Mouse (Mus musculus): ENCODE measurements around the gene Ermard. TPM values are rescaled to one million over a fixed set of nuclear protein-coding genes. Genes with fewer than 3 reads are reported as not detected.
"Not testable (repeated sequence)": the region's sequence is repeated elsewhere in the genome, so short reads cannot be mapped to it uniquely, and the experiment has no call there.

Ermard gene
- 69.2 and 85.6 TPM in 2 replicates for polyA plus RNA-seq (2015; fragmentation: Nextera tagmentation; extraction: Ambion mirVana)

DNA sequence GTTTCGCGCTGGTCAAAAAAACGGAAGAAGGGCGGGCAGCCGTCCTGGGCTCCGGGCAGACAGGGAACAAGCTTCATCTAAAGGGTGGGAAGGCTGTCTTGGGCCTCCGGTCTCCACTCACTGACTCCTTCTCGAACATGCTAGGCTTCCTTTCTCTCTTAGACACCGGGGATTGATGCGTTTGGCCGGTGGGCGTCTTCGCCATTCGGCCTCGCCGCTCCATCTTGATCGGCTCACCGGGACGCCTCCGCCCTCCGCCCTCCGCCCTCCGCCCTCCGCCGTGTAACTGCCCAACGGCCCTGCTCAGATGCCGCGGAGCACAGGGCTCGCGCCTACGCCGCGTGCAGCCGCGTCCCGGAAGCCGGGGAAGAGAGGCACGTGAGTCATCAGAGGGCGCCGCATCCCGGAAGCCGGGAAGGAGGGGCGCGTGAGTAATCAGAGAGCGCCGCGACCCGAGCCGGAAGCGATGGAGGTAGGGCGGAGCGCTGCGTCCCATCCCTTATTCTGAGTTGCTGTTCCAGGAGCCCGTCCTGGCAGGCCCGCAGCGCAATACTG lies at the start of gene Ermard, which contains the start of the genes Tcte3 and Gm3448:
Ermard (plus strand) TSS at position 34 of the 555 bp plus-strand sequence.
Tcte3 (minus strand) TSS at position 314 of the 555 bp plus-strand sequence.
Gm3448 (minus strand) TSS at position 363 of the 555 bp plus-strand sequence.
- H3K27ac ChIP-seq, H3K4me2 ChIP-seq, H3K36me3 ChIP-seq, H3K9me3 ChIP-seq, H3K27me3 ChIP-seq, H3K4me1 ChIP-seq, H3K9ac ChIP-seq: not testable (repeated sequence)
- peak; percentile 98 for ATAC-seq (ENCODE audit: borderline replicate concordance, extremely low read depth, low FRiP score, low TSS enrichment)
- WGBS = 10% methylated on average over 2 of the region's 56 CpGs
- H3K4me3 ChIP-seq = 0 out of 2 replicates have a peak within 1 kb of the TSS, but pooled peaks have one; percentile 24

DNA sequence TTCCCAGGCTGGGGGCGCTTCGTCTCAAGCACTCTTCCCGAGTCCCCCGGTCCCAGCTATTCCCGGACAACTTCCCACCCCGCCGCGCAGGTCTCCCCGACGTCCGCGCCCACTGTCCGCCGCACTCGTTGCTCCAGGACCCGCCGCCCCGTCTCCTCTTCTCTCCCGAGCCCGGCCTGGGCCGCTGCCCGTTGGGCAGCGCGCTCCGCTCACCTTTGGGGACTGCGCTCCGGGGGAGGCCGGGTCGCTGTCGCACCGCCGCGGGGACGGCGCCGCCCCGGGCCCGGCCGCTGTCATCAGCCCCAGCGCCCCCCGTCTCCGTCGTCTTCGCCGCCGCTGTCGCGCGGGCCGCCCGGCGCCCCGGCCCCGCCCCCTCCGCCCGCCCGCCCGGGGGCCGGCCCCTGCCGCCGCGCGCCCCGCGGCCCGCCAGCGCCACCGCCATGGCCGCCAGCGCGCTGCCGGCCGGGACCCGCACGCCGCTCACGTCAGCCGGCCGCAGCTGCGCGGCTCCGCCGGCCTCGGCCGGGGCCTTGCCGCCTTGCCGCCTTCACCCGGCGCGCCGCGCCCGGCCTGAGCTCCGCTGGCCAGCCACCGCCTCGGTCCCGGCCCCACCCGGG lies 48.4 kb upstream of the Ermard start:
- H3K27ac ChIP-seq = not testable (repeated sequence)
- WGBS = no CpG with 5 or more reads among the region's 98 CpGs

DNA sequence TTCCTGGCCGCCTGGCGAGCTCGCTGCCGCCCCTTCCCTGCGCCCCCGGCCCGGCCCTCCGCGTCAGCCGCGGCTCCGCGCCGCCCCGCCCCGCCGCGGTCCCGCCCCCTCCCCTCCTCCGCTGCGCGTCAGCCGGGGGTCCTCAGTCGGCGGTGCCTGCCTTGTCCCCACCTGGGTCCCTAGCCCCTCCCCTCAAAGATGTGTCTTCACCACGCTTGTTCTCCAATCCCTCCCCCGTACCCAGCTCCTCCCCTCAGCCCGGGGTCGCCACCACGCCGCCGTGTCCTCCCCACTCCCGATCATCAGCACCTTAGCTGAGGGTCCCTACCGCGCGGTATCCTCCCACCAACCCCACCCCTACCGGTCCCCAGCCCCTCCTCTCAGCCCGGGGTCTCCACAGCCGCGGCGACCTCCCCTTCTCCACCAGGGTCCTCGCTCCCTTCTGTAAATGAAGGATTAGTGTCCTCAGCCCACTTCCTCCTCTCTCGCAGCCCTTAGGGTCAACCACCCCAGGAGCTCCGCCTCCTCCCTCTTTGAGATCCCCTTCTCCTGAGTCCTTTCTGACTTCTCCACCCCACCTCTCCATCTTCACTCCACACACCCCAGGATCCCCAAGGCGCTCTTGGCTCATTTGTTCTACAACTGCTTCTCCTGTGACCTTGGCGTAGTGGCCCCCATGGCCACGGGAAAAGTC lies 47.7 kb upstream of the Ermard start:
- not testable (repeated sequence) for H3K9ac ChIP-seq, H3K36me3 ChIP-seq, H3K27ac ChIP-seq, H3K4me1 ChIP-seq, H3K27me3 ChIP-seq, H3K9me3 ChIP-seq, H3K4me2 ChIP-seq, H3K4me3 ChIP-seq
- no CpG with 5 or more reads among the region's 47 CpGs for WGBS
- ATAC-seq (ENCODE audit: borderline replicate concordance, extremely low read depth, low FRiP score, low TSS enrichment) = peak; percentile 89

More for the DNA sequence above, 48.4 kb upstream of the Ermard start:
- H3K4me2 ChIP-seq, H3K27me3 ChIP-seq, H3K36me3 ChIP-seq, H3K9me3 ChIP-seq, H3K4me3 ChIP-seq, H3K9ac ChIP-seq, H3K4me1 ChIP-seq: not testable (repeated sequence)
- ATAC-seq (ENCODE audit: borderline replicate concordance, extremely low read depth, low FRiP score, low TSS enrichment) = peak; percentile 83

DNA sequence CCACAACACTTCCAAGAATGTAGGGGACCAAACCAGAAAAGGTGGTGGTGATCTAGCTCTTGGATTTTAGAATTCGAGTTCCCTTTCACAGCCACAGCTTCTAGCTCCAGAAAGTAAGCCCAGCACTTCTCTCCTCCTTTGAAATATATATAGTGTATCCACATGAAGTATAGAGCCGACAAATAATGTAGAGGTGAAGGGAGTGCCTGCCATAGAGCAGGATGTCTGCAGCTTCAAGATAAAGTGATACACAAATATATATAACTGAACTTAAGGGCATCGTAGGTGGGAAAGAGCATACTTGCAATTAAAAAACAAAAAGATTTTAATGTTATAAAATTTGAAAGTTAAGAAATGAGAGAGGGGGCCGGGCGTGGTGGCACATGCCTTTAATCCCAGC lies 46.9 kb upstream of the Ermard start:
- no CpG with 5 or more reads among the region's 5 CpGs for WGBS
- H3K4me2 ChIP-seq; H3K4me1 ChIP-seq; H3K9ac ChIP-seq; H3K27ac ChIP-seq; H3K36me3 ChIP-seq; H3K27me3 ChIP-seq; ATAC-seq (ENCODE audit: borderline replicate concordance, extremely low read depth, low FRiP score, low TSS enrichment); H3K9me3 ChIP-seq; H3K4me3 ChIP-seq: not testable (repeated sequence)

DNA sequence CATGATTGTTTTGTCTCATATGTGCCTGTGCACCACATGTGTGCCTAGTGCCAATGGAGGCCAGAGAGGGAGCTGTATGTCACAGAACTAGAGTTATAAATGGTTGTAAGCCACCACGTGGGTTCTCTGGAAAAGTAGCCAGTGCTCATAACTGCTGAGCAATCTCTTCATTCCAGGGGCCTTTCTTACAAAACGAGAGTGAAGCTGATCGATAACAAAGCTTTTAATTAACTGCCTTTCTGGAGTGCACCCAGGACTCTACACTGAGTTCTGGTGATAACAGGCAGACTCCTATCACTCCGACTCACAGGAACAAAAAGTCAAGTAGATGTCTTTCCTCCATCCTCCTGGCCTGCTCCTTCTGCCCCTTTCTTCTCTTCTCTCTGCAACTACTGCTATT lies 41.0 kb upstream of the Ermard start:
- not testable (repeated sequence) for H3K4me1 ChIP-seq; H3K36me3 ChIP-seq; H3K27ac ChIP-seq; H3K4me3 ChIP-seq; H3K27me3 ChIP-seq; H3K4me2 ChIP-seq; H3K9me3 ChIP-seq; H3K9ac ChIP-seq; ATAC-seq (ENCODE audit: borderline replicate concordance, extremely low read depth, low FRiP score, low TSS enrichment)
- WGBS = no CpG with 5 or more reads among the region's 4 CpGs

DNA sequence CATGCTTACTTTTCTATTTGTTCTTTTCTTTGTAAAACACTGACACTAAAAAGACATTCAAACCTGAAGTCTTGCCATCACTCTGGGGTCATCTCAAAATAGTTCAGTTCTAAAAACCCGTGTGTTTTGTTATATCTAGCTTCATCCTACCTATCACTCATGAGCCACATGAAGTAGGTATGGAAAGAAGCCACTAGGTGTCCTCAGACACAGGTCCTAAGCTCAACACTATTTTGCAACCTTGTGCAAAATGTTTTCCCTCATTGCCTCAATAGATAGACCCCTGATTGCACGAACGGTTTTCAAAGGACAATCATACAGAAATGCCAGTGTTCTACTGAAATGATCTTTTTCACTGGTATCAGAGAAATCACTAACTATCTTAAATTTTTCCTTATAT lies 31.9 kb upstream of the Ermard start:
- WGBS = no CpG with 5 or more reads among the region's 3 CpGs
- H3K27ac ChIP-seq; H3K4me2 ChIP-seq; H3K4me3 ChIP-seq; H3K9me3 ChIP-seq; H3K9ac ChIP-seq; H3K27me3 ChIP-seq; ATAC-seq (ENCODE audit: borderline replicate concordance, extremely low read depth, low FRiP score, low TSS enrichment); H3K36me3 ChIP-seq; H3K4me1 ChIP-seq: not testable (repeated sequence)

DNA sequence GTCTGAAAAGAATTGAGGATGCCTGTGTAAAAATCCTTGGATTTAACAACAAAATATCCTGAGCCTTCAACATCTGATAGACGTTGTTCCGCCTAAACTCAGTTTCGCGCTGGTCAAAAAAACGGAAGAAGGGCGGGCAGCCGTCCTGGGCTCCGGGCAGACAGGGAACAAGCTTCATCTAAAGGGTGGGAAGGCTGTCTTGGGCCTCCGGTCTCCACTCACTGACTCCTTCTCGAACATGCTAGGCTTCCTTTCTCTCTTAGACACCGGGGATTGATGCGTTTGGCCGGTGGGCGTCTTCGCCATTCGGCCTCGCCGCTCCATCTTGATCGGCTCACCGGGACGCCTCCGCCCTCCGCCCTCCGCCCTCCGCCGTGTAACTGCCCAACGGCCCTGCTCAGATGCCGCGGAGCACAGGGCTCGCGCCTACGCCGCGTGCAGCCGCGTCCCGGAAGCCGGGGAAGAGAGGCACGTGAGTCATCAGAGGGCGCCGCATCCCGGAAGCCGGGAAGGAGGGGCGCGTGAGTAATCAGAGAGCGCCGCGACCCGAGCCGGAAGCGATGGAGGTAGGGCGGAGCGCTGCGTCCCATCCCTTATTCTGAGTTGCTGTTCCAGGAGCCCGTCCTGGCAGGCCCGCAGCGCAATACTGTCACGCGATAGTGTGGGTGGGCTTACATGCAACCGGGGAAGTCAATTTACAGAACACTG lies 31.1 kb upstream of the Ermard start, which contains the start of gene Gm3435:
Gm3435 (plus strand) TSS at position 471 of the 708 bp plus-strand sequence.
- H3K27me3 ChIP-seq, H3K9me3 ChIP-seq, H3K4me1 ChIP-seq, H3K4me3 ChIP-seq, H3K36me3 ChIP-seq, H3K4me2 ChIP-seq, H3K27ac ChIP-seq, H3K9ac ChIP-seq: not testable (repeated sequence)
- ATAC-seq (ENCODE audit: borderline replicate concordance, extremely low read depth, low FRiP score, low TSS enrichment) = peak; percentile 97
- no CpG with 5 or more reads among the region's 60 CpGs for WGBS

DNA sequence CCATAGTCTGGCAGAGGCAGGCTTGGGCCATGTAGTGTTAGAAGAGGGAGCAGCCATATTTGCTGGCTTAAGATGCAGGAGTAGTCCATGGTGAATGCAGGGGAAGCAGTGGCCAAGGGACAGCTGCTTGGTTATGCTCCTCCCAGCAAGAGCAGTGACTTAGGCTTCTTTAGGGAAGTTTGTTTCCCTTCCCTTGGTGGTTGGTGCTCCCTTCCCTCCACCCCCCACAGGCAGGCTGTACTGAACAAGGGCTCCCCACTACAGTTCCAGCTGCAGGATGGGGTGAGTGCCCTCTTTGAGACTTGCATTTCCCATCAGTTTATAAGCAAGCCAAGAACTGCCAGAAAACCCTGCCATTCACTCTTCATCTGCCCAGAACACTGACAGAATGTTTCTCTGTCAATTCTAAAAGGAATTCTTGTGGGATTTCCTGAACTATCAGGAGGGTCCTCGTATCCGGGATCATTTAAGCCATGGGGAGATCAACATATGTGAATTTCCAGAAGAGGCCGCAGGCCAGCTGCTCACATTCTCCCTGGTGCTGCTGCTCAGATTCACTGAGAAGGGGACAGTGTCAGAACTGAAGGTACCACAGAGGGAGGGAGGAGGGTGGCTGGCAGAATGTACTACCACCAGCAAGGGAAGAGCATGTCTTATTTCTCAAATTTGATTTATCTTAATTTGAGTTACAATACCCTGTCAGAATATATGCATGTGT lies 19.3 kb upstream of the Ermard start:
- not testable (repeated sequence) for H3K9ac ChIP-seq; H3K27me3 ChIP-seq; H3K9me3 ChIP-seq; H3K4me1 ChIP-seq; H3K4me3 ChIP-seq; ATAC-seq (ENCODE audit: borderline replicate concordance, extremely low read depth, low FRiP score, low TSS enrichment); H3K36me3 ChIP-seq
- 89% methylated on average over 3 of the region's 3 CpGs for WGBS
- 0 out of 2 replicates have a peak overlapping the region, but pooled peaks have one; percentile 20 for H3K4me2 ChIP-seq
- 0 out of 2 replicates have a peak overlapping the region, but pooled peaks have one; percentile 24 for H3K27ac ChIP-seq

DNA sequence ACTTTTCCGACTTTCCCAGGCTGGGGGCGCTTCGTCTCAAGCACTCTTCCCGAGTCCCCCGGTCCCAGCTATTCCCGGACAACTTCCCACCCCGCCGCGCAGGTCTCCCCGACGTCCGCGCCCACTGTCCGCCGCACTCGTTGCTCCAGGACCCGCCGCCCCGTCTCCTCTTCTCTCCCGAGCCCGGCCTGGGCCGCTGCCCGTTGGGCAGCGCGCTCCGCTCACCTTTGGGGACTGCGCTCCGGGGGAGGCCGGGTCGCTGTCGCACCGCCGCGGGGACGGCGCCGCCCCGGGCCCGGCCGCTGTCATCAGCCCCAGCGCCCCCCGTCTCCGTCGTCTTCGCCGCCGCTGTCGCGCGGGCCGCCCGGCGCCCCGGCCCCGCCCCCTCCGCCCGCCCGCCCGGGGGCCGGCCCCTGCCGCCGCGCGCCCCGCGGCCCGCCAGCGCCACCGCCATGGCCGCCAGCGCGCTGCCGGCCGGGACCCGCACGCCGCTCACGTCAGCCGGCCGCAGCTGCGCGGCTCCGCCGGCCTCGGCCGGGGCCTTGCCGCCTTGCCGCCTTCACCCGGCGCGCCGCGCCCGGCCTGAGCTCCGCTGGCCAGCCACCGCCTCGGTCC lies 17.0 kb upstream of the Ermard start:
- no CpG with 5 or more reads among the region's 97 CpGs for WGBS
- H3K9ac ChIP-seq, H3K4me3 ChIP-seq, H3K36me3 ChIP-seq, H3K4me2 ChIP-seq, H3K27ac ChIP-seq, H3K4me1 ChIP-seq, H3K9me3 ChIP-seq, H3K27me3 ChIP-seq: not testable (repeated sequence)
- ATAC-seq (ENCODE audit: borderline replicate concordance, extremely low read depth, low FRiP score, low TSS enrichment) = peak; percentile 80

DNA sequence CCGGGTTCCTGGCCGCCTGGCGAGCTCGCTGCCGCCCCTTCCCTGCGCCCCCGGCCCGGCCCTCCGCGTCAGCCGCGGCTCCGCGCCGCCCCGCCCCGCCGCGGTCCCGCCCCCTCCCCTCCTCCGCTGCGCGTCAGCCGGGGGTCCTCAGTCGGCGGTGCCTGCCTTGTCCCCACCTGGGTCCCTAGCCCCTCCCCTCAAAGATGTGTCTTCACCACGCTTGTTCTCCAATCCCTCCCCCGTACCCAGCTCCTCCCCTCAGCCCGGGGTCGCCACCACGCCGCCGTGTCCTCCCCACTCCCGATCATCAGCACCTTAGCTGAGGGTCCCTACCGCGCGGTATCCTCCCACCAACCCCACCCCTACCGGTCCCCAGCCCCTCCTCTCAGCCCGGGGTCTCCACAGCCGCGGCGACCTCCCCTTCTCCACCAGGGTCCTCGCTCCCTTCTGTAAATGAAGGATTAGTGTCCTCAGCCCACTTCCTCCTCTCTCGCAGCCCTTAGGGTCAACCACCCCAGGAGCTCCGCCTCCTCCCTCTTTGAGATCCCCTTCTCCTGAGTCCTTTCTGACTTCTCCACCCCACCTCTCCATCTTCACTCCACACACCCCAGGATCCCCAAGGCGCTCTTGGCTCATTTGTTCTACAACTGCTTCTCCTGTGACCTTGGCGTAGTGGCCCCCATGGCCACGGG lies 16.4 kb upstream of the Ermard start:
- not testable (repeated sequence) for H3K36me3 ChIP-seq, H3K27ac ChIP-seq, H3K4me3 ChIP-seq, H3K9me3 ChIP-seq, H3K4me1 ChIP-seq, H3K4me2 ChIP-seq, H3K27me3 ChIP-seq, H3K9ac ChIP-seq
- no CpG with 5 or more reads among the region's 48 CpGs for WGBS
- peak; percentile 88 for ATAC-seq (ENCODE audit: borderline replicate concordance, extremely low read depth, low FRiP score, low TSS enrichment)

DNA sequence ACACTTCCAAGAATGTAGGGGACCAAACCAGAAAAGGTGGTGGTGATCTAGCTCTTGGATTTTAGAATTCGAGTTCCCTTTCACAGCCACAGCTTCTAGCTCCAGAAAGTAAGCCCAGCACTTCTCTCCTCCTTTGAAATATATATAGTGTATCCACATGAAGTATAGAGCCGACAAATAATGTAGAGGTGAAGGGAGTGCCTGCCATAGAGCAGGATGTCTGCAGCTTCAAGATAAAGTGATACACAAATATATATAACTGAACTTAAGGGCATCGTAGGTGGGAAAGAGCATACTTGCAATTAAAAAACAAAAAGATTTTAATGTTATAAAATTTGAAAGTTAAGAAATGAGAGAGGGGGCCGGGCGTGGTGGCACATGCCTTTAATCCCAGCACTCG lies 15.5 kb upstream of the Ermard start:
- H3K9ac ChIP-seq; H3K9me3 ChIP-seq; H3K4me2 ChIP-seq; H3K27me3 ChIP-seq; H3K4me1 ChIP-seq; ATAC-seq (ENCODE audit: borderline replicate concordance, extremely low read depth, low FRiP score, low TSS enrichment); H3K36me3 ChIP-seq; H3K27ac ChIP-seq; H3K4me3 ChIP-seq: not testable (repeated sequence)
- WGBS = no CpG with 5 or more reads among the region's 6 CpGs

All from lung, embryonic 15.5 days (tissue).